Mouse (Mus musculus) heart, adult 9 months (tissue): ENCODE data around the gene Rps8.
A peak's percentile ranks its signal among the peaks of the same experiment; 100 is the strongest.

Source experiments
- DNase-seq, 2 experiments: peaks; one replicate each; pipeline ENCODE4 v3.0.0; 2022; ENCODE audit warnings: low spot score in 2 of 2

Rps8 gene

DNA sequence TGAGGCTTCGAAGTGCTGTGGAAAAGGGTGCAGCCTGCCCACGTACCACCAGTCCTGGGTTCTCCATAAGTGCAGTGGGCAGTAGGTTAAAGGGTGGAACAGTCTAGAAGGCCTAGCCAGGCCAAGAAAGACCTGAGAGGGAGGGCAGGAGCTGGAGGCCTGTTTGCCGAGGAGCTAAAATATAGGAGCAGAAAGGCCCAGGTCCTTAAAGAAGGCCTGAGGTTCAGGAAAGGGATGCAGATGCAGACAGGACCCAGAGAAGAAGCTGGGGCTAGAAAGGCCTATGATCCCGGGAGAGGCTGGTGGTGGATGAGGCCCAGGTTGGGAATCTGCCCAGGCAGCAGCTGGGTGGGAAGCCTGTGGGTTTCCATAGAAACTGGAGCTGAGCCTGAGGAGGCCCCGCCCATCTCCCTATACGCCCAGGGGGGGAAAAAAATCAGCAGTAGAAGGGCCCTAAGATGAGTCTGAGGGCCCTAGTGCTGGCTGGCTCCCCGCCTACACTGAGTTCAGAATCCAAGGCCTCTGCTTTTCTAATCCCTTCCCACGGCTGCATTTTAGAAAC is 30.6 kb downstream of the Rps8 start, which contains the start of gene Btbd19:
Gene Btbd19, minus strand, starts transcription at position 378 of the 562 bp plus-strand sequence.
- peak; percentile 87 to 88 for DNase-seq

DNA sequence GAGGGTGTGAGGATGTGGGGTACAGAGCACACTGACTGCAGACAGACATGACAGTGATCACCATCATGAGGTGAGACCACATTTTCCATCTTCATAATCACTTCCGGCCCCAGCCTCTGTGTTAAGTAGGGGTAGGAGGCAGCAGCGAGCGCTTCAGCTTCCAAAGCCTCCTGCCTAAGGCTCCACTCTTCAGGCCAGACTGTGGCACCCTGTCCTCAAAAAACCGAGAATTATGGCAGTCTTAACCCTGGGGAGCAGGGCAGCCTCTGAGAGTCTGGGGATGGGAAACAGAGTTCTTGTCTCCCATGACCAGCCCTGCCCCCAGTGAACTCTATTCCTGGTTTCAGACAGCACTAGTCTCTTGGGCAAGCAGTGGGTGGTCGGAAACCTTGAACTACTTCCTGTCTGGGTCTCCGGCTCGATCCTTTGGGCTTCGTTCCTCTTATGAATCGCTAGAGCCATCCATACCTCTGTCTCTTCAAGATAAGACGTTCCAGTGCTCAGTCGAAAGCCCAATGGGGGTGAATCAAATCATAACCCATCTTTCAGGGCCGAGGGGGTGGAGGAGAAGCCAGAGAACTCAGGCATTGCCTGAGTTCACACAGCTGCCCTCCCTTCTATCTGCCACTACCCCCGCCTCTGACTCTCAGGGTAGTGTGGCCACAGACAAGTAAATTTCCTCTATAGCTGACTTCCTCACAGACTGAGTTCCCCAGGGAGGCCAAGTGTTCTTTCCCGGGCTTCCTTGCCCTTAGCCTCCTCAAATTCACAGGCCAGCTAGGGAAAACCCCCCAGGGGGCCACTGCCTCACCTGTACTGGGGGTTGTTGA is 31.3 kb downstream of the Rps8 start:
- peak; percentile 66 to 75 for DNase-seq

DNA sequence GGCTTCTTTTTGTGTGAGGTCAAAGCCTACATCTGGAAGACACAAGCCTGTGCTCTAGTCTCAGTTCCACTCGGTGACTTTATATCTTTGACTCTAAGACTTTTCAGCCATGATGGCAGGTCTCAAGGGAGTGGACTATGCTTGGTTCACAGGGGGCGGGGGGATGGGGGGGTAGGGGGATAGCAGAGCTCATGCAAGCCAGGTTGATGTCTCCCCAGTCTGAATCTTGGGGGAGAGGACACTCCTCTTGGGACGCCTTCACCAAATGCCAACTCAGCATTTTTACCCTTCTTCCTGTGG is 31.9 kb downstream of the Rps8 start:
- no peak for DNase-seq

DNA sequence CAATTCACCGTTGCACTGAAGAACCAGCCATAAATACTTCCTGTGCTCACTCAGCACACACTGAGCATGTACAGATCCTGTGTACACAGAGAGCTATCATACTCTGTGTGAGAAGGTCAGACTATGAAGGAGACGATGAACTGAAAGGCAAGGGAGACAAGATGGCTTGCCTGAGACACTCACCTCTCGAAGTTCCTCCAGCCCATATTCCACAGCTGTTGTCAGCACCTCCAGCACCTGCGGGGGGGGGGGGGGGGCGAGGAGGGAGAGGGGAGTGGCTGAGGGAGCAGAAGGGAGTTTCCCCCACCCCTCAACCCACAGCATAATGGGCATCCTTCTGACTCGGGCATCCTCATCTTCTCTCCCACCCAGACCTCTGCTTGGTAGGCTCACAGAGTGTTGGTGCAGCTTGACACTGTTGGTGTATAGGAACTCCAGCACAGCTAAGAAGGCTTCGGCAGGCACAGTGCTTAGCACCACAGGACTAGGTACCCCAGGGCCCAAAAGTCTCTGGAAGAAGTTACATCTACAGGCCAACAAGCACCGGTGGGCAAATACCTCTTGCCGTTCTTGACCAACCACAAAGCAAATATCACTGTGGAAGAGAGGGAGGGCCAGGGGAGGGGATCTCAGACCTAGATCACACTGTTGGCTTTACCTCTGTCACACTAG is 32.4 kb downstream of the Rps8 start:
- no peak for DNase-seq

- DNase-seq = no peak
Observed at GRCm38 (mm10) chr4:117122209-117122608, 33.8 kb downstream of the Rps8 start.

DNA sequence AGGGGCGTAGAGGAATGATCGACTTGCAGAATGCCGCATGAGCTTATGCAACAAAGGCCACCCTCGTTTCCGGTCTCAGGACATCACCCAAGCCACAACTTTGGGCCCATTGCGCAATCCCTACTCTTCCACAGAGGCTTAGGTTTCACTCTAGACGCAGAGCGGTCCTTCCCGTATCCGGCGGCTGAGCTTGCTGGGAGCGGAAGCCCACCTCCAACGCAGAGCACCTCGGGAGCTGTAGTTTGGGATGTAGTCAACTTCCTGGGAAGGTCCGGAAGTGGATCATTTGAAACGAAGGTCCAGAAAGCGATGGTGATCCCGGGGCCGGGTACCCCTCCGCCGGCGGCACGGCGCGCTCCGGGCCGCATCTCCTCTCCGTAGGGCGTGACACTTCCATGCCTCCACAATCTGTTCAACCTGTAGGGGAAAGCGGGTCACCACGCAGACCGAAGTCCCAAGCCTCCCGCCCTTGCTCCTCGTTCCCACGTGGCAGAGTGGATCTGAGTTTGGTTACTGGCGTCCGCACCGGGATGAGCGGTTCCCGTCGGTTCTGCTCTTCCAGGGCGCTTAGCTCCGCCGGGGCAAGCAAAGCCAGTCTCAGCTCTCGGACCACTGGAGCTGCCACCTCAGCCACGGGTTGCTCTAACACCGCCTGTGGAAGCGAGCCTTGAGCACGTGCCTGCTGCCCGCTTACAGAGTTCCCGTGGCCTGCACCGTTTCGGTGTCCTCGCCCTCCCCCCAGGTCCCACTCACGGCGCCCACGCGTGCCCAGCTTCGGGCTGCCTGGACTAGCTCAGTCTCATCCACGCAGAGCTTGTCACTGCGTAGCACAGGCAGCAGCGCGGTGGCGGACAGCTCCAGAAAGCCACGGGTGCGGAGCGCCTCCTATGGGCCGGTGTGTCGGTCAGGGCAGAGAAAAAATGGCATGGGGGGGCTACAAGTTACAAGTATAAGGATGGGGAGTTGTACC is 35.3 kb downstream of the Rps8 start:
- DNase-seq = peak; percentile 98

GRCm38 (mm10) chr4:117120052-117120444 is 36.0 kb downstream of the Rps8 start:
- no peak for DNase-seq

DNA sequence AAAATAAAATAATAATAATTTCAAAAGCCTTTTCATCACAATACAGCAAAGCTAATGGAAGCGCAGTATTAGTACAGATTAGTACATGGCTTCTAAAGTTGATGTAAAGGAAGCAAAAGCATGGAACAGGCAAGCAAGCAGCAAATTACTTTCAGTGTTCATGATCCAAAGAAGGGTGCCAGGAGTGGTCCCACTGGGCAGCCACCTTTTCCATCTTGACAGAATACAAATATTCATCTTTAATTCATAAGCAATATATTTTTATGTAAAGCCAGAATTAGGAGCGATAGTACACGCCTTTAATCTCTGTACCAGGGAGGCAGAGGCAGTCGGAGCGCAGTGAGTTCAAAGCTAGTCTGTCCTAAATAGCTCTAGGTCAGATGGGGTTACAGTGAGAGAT is 36.4 kb downstream of the Rps8 start:
- DNase-seq = no peak

DNA sequence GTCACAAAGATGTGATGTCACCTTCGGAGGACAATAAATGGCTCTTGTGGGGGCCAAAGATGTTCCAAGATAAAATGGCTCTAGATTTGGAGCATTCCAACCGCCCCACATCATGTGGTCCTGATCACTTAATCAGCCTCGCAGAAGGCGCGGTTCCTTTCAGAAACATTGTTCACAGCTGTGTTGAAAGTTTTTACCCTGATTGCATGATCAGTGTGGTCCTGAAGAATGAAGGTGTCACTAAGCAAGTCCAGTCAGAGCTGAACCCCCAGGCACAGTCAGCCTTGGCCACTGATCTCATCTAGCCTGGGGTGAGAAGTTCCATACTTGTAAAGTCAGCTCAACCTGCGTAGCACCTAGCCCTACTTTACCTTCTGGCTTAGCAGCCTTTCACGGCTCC is 38.1 kb downstream of the Rps8 start:
- DNase-seq = no peak

- no peak for DNase-seq
Observed at GRCm38 (mm10) chr4:117115592-117115991, 40.5 kb downstream of the Rps8 start.

- DNase-seq = no peak
Observed at GRCm38 (mm10) chr4:117113237-117113636, 42.8 kb downstream of the Rps8 start.

DNA sequence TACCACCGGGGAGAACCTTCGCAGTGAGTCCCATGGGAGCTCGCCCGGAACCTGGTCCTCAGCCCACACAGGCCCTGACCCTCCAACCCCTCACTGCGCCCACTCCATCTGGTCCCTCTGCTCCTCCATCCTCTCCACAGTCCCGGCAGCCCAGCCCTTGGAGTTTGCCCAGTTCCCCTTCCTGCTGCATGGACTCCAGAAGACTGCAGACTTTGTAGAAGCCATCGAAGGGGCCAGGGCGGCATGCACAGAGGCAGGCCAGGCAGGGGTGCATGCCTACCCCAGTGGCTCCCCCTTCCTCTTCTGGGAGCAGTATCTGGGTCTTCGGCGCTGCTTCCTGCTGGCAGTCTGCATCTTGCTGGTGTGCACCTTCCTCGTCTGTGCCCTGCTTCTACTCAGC is 45.1 kb downstream of the Rps8 start:
- DNase-seq = no peak

DNA sequence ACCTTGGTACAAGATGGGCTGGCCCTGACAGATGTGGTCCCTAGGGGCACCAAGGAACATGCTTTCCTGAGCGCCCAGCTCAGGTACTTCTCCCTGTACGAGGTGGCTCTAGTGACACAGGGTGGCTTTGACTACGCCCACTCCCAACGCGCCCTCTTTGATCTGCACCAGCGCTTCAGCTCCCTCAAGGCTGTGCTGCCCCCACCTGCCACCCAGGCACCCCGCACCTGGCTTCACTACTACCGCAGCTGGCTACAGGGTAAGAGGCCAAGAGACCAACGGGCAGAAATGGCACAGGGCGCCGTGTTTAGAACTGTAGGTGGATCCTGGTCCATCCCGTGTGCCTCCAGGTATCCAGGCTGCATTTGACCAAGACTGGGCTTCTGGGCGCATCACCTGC is 45.8 kb downstream of the Rps8 start:
- DNase-seq = no peak

- no peak for DNase-seq
Observed at GRCm38 (mm10) chr4:117109330-117109729, 46.7 kb downstream of the Rps8 start.

GRCm38 (mm10) chr4:117108524-117108849 is 47.6 kb downstream of the Rps8 start:
- no peak for DNase-seq

DNA sequence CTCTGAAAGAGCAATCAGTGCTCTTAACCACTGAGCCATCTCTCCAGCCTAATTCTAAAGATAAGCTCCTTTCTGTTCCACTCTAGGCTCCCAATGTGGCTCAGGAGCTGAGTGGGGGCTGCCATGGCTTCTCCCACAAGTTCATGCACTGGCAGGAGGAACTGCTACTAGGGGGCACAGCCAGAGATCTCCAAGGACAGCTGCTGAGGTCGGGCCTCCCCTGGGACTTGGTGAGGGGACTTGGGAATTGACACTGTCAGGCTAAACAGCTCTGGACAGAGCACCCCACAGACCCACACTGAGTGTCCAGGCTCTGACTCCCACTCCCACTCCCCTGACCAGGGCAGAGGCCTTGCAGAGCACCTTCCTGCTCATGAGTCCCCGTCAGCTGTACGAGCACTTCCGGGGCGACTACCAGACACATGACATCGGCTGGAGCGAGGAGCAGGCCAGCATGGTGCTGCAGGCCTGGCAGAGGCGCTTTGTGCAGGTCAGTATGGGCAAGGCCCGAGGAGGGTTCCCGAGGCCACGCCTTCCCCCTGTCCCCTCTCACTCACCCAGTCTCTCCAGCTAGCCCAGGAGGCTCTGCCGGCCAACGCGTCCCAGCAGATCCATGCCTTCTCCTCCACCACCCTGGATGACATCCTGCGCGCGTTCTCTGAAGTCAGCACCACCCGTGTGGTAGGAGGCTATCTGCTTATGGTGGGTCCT is 48.1 kb downstream of the Rps8 start:
- DNase-seq = no peak

DNA sequence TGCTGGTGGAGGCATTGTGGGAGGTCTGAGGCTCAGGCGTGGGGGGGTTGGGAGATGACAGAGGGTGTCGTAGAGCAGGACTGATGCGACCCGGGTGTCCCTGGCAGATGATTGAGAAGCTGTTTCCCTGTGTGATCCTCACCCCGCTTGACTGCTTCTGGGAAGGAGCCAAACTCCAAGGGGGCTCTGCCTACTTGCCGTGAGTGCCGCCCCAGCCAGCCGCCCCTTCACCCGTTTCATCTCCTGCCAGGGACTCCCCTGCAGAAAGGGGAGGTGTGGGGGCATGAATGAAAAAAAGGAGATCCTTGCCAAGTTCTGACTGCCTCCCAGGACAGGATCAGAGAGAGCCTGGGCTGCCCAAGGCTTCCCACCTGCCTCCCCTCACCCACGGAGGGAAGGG is 50.9 kb downstream of the Rps8 start:
- no peak for DNase-seq

DNA sequence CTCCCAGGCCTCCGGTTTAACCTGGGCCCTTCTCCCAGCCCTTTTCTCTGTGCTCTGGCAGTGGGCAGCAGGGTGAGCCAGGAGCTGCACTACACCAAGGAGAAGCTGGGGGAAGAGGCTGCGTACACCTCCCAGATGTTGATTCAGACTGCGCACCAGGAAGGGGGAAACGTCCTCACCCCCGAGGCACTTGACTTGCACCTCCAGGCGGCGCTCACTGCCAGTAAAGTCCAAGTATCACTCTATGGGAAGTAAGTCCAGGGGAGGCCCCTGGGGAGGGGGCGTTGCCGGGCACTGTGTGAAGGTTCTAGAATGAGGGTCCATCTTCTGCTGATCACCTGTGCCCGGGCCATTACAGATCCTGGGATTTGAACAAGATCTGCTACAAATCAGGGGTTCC is 51.4 kb downstream of the Rps8 start:
- DNase-seq = no peak
